Mouse (Mus musculus) olfactory bulb, adult 2 months (tissue): ENCODE measurements at regions not wholly inside any gene's neighbourhood (a gene's known extent, or its start where the extent isn't known, plus 50 kb on each side); places are given as distances from the start of the nearest gene placed in this dataset.

ENCODE experiments used
- H3K27ac ChIP-seq: fragments of 200-500 bp; 2 replicates; pipeline ENCODE4 v1.5.1; 2012; ENCODE audit warnings: low read depth, low read length; ENCODE audit not compliant: insufficient read depth
- H3K4me1 ChIP-seq: fragments of 200-500 bp; 2 replicates; pipeline ENCODE4 v1.6.1; 2012; ENCODE audit warnings: low read length; ENCODE audit not compliant: control insufficient read depth, insufficient read depth
- H3K4me3 ChIP-seq: fragments of 200-500 bp; 2 replicates; pipeline ENCODE4 v1.5.1; 2012; ENCODE audit warnings: mild to moderate bottlenecking, low read depth, low read length, moderate library complexity; ENCODE audit not compliant: insufficient read depth
- CTCF ChIP-seq: fragments of 200-500 bp; IDR thresholded peaks from 2 replicates; pipeline ENCODE4 v1.5.1; 2012; ENCODE audit warnings: low read depth, mild to moderate bottlenecking, low read length, moderate library complexity; ENCODE audit not compliant: insufficient read depth
- POLR2A ChIP-seq: fragments of 200-500 bp; IDR thresholded peaks from 2 replicates; pipeline ENCODE4 v1.6.1; 2012; ENCODE audit warnings: mild to moderate bottlenecking, low read depth, low read length, moderate library complexity; ENCODE audit not compliant: insufficient read depth
- WGBS: fragments of 180-500 bp; shearing (Covaris S2); methylation state at CpG from one replicate; pipeline ENCODE4 v1.1.7; 2018; 5-methylcytosine and 5-hydroxymethylcytosine counted together

DNA sequence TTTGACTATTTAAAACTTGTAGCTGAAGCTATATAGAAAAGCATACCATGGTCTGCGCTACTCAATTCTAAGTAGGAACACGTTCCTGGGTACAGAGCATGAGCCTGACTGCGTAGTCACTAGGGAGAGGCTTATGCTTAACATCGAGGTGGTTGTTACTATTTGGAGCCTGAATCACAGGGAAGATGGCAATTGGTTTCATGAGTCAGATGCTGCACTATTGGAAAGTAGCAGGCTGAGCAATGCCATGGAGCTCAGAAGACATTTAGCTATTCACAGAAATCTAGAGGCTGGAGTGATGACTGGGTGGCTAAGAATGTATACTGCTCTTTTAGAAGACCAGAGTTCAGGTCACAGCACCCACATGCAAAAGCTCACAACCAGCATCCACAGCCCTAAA lies 302.4 kb upstream of the Gcfc2 start:
- no peaks in the 10 kb centered on the region for H3K4me1 ChIP-seq
- no peak for TF ChIP-seq CTCF
- TF ChIP-seq POLR2A, result no peak
- 59% methylated on average over 4 of the region's 4 CpGs for WGBS

DNA sequence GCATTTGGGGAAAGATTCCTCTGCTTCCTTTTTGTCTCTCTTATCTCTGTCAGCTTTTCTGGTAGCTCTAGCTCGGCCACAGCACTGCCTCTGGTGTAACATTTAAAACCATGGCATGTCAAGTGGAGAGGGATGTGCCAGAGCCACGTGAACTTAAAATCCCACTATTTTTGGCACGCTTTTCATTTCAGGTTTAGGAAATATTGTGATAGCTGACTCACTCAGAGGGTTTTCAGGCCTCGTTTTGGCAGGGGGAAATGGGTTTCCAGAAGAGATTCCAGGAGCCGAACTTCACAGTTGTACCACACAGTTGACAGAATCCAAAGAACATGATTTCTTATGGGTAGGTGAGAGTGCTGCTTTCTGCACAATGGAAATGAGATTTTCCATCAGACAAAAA lies 300.8 kb upstream of the Gcfc2 start:
- Histone ChIP-seq H3K4me1 (no peaks in the 10 kb centered on the region), H3K27ac (no peak overlapping the region), H3K4me3 (no peak overlapping the region)
- 72% methylated on average over 5 of the region's 5 CpGs for WGBS
- TF ChIP-seq CTCF, result no peak
- no peak for TF ChIP-seq POLR2A

More for the DNA sequence above, 302.4 kb upstream of the Gcfc2 start:
- Histone ChIP-seq H3K27ac (0 out of 2 replicates have a peak overlapping the region, but pooled peaks have one; percentile 17), H3K4me3 (no peak overlapping the region)

- Histone ChIP-seq H3K27ac (no peak overlapping the region), H3K4me3 (no peak overlapping the region), H3K4me1 (no peaks in the 10 kb centered on the region; the same call in 1 of the 2 replicates)
- 59% methylated on average over 5 of the region's 5 CpGs for WGBS
- TF ChIP-seq POLR2A (no peak), CTCF (no peak)
Observed at GRCm38 (mm10) chr6:81625016-81625415, 298.5 kb upstream of the Gcfc2 start.

- Histone ChIP-seq H3K4me3 (no peak overlapping the region), H3K27ac (no peak overlapping the region), H3K4me1 (no peaks in the 10 kb centered on the region; the same call in 1 of the 2 replicates)
- TF ChIP-seq CTCF, result no peak
- TF ChIP-seq POLR2A, result no peak
- 59% methylated on average over 3 of the region's 3 CpGs for WGBS
Observed at GRCm38 (mm10) chr6:81633586-81633985, 289.9 kb upstream of the Gcfc2 start.

DNA sequence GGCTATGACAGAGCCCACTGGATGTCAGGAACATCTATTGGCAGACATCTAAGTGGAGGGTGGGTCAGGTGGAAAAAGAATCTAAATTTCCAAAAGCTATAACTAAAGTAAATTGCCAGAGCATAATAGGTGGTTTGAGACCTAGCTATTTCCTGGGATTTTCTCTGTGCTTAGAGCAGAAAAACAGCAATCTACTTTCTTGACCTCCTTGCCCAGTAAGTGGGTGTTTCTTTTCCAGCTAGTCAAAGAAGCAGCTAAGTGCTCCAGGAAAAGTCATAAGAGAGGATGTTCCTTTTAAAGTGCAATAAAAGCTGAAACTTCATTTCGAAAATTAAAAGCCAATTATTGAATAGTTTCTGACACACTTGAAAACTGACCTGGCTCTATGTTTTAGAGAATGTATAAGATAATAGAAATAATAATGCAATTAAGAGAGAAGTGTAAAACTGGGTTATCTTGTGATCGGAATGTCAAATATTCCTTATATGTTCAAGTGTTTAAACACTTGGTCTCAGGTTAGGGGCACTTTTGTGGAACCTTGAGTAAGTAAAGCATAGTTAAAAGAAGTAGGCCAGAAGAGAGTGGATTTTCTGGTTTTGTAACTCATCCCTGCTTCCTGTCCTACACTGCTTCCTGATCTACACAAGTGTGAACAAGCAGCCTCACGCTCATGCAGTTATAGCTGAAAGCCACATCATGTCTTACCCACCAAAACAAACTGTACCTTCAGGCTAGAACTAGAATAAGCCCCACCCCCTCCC lies 275.7 kb upstream of the Gcfc2 start:
- Histone ChIP-seq H3K4me1 (no peaks in the 10 kb centered on the region), H3K27ac (no peak overlapping the region), H3K4me3 (no peak overlapping the region)
- WGBS, result 90% methylated on average over 3 of the region's 3 CpGs
- TF ChIP-seq CTCF (no peak), POLR2A (no peak)

DNA sequence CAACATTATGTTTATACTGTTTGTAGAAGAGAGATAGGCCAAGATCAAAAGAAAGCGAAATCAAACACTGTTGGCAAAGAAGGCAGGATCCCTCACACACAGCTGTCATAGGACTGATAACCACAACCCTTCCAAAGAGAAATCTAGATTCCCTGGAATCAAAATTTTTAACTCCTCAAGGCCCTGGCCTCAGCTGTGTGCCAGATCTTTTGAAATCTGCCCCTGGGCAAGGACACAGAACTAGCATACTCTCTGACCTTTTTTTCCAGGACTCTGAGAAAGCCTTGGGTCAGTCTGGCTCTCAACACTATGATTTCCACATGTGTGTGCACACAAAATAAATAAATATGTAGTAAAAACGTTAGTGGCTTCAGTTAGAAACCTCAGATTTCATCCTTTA lies 271.6 kb upstream of the Gcfc2 start:
- 75% methylated on average over 2 of the region's 2 CpGs for WGBS
- no peak for TF ChIP-seq POLR2A
- TF ChIP-seq CTCF, result no peak
- Histone ChIP-seq H3K27ac (no peak overlapping the region), H3K4me3 (no peak overlapping the region), H3K4me1 (no peaks in the 10 kb centered on the region)

DNA sequence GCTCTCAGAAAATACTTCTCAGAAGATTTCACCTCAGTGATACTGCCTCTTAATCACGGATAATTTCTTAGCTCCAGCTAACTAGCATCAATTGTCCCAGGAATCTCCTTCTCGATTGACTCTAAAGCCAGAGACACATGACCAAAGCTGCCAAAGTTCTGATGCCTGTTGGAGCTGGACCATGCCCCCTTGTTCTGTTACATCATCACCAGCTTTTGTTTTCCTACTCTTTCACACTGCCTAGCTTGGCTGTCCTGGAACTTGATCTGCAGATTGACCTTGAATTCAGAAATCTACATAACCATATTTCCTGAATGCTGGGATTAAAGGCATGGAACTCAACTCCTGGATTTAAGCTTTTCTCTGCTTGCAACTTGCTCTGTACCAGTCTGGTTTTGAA lies 268.3 kb upstream of the Gcfc2 start:
- Histone ChIP-seq H3K27ac (no peak overlapping the region), H3K4me3 (no peak overlapping the region), H3K4me1 (no peaks in the 10 kb centered on the region)
- 85% methylated on average over 2 of the region's 2 CpGs for WGBS
- no peak for TF ChIP-seq CTCF
- no peak for TF ChIP-seq POLR2A

DNA sequence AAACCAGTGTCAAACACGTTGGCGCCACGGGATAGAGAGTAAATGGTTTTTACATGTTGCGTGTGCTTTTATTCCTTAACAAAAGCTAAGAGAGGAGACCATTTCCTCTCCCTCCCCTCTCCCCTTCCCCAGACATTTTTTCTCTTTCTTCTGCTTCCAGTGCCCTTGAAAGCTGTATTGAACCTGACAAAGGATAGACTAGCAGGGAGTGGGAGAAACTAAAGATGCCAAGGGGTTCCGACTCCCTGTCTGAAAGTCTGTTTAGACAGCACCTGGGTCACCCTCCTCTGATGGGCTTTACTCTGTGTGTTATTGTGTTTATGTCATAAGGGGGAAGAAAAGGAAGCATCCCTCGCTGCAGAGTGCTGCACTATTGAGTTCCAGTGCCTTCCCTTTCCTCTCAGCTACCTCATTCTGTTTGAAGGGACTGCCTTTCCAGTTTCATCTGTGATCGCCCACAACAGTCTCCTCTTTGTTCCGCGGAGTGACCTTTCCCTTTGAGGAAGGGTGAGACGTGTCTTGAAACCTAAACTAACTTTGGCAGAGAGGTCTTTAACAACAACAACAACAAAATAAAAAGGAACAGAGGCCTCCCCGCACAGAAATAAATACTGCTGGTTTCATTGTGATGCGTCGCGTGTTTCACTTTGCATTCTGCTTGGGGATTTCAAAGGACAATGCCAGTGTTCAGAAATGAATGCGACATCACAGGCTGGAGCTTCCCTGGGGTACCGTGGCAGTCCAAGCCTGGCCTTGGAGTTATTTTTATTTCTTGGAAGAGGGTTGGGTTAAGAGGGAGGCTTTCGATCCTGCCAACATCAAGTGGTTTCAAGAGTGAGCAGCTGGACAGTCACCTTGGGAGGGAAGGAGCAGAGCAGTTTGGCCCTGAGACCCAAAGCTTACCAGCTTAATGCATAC lies 262.7 kb upstream of the Gcfc2 start:
- H3K27ac ChIP-seq, result no peak overlapping the region

DNA sequence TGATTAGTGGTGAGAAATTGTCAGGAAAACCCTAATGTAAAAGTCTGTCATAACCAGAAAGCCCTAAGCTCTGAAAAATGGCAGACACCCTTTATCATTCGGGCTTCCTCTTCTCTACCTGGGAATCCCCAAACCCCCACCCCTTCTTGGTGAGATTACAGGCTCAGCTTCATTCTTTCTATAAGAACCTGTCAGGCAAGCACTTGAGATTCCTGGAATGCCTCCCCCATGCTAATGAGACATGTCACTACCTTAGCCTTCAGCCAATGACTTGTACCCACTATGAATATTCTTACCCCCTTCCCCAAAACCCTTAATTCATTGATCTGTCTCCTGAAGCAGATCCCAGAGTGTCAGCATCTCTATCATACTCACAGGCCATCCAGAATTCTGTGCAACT lies 254.5 kb upstream of the Gcfc2 start:
- Histone ChIP-seq H3K4me1 (no peaks in the 10 kb centered on the region), H3K4me3 (no peak overlapping the region), H3K27ac (no peak overlapping the region)
- WGBS, result 90% methylated on average over 1 of the region's 1 CpGs
- no peak for TF ChIP-seq POLR2A

More for the DNA sequence above, 262.7 kb upstream of the Gcfc2 start:
- Histone ChIP-seq H3K4me3 (no peak overlapping the region), H3K4me1 (peaks cover 3% of the 10 kb centered on the region; the same call in 1 of the 2 replicates)
- TF ChIP-seq CTCF (no peak), POLR2A (no peak)
- WGBS, result 32% methylated on average over 17 of the region's 17 CpGs
